Mouse (Mus musculus) A20 (cell line): ENCODE measurements at regions not wholly inside any gene's neighbourhood (a gene's known extent, or its start where the extent isn't known, plus 50 kb on each side); places are given as distances from the start of the nearest gene placed in this dataset.

Experiments
- DNase-seq: peaks from one replicate; pipeline ENCODE4 v3.0.0-alpha.2; 2011; ENCODE audit warnings: low read depth, low spot score

- DNase-seq: no peak
These were observed 228.2 kb downstream of the Klhl13 start for GRCm38 (mm10) chrX:23136710-23137109.

- no peak for DNase-seq
These were observed 269.0 kb downstream of the Klhl13 start for GRCm38 (mm10) chrX:23095867-23096266.

- no peak for DNase-seq
These were observed 272.1 kb downstream of the Klhl13 start for GRCm38 (mm10) chrX:23092774-23093173.

GRCm38 (mm10) chrX:23066432-23066831 lies 298.4 kb downstream of the Klhl13 start:
- peak; percentile 56 for DNase-seq

- no peak for DNase-seq
These were observed 337.3 kb downstream of the Klhl13 start for GRCm38 (mm10) chrX:23027622-23028021.

- DNase-seq: no peak
These were observed 349.3 kb downstream of the Klhl13 start for GRCm38 (mm10) chrX:23015562-23015961.

GRCm38 (mm10) chrX:23015118-23015517 lies 349.8 kb downstream of the Klhl13 start:
- no peak for DNase-seq
